11 mouse cellular contexts compared by ENCODE assay signal in the genomic region with DNA sequence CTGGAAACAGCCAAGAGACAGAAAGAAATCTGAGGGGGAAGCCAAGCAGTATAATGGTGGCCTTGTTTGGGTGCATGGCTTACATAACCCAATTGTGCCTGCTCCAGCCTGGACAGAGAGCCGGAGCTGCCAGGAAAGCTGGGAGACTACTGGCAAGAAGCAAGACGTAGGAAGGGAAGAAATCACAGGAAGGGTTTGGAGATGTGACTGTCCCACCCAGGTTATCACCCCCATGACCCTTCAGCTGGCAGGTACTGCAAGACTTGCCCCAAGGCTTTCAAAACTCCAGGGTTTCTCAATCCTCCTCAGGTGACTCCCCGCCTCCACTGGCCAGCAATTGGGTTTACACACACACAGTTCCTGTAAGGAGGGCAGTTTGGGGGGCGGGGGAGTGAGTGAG. TPM values are rescaled to one million over a fixed set of nuclear protein-coding genes. Genes with fewer than 3 reads are reported as not detected.
DNase-seq lines count a peak whose midpoint lies in the region; ATAC-seq and TF ChIP-seq lines count a peak whose summit lies in the region.
"Had no signal": no experiment of that assay in that cellular context is flagged by ENCODE, and none has a peak within 500 bp of the region (broad histone marks: within the 10 kb centered on the region; RNA-seq: fewer than 3 reads in every experiment).

A gene (plus strand): TSS at position 152 of the 400 bp plus-strand sequence.

- no peaks in the 10 kb centered on the region for H3K9me3 ChIP-seq in limb, embryonic 12.5 days
- H3K9me3 ChIP-seq in stomach, postnatal 0 days (ENCODE audit: control insufficient read depth, low read length), result no peaks in the 10 kb centered on the region

- TF ChIP-seq CTCF in stomach, postnatal 0 days (IDR thresholded peaks at IDR 0.05; ENCODE audit: low read depth), result no peak

- 54% methylated on average over 4 of the region's 4 CpGs for WGBS in limb, embryonic 12.5 days
- WGBS in stomach, postnatal 0 days, result 62% methylated on average over 4 of the region's 4 CpGs

- H3K4me3 ChIP-seq in limb, embryonic 12.5 days (replicated peaks), result no peak within 1 kb of the TSS
- H3K4me3 ChIP-seq in stomach, postnatal 0 days (ENCODE audit: low read depth, low read length), result no peak within 1 kb of the TSS
- H3K4me3 ChIP-seq: heart, adult 2 months had no signal

- H3K27me3 ChIP-seq in limb, embryonic 12.5 days, result no peaks in the 10 kb centered on the region
- H3K27me3 ChIP-seq in stomach, postnatal 0 days (ENCODE audit: control insufficient read depth, insufficient read depth, low read length), result no peaks in the 10 kb centered on the region

- no peak within 1 kb of the TSS for H3K4me2 ChIP-seq in limb, embryonic 12.5 days
- no peak within 1 kb of the TSS for H3K4me2 ChIP-seq in stomach, postnatal 0 days (replicated peaks; ENCODE audit: low read depth)

- ATAC-seq in limb, embryonic 12.5 days (ENCODE audit: insufficient number of reproducible peaks, insufficient read depth, low FRiP score, low TSS enrichment, low read depth), result no peak
- ATAC-seq in stomach, postnatal 0 days (ENCODE audit: low FRiP score, low TSS enrichment), result 0 out of 2 replicates have a peak, but pooled peaks have one; percentile 30

- TF ChIP-seq EP300 in stomach, postnatal 0 days (optimal IDR thresholded peaks at IDR 0.05), result no peak

- peak within 1 kb of the TSS; percentile 46 for H3K27ac ChIP-seq in limb, embryonic 12.5 days
- H3K27ac ChIP-seq in stomach, postnatal 0 days (replicated peaks), result no peak within 1 kb of the TSS
- H3K27ac ChIP-seq: heart, adult 2 months; macrophage had no signal

- DNase-seq in heart, adult 11 months, result peak; percentile 91
- no peak for DNase-seq in heart, adult 9 months (ENCODE audit: low spot score in 2 of 2)
- peak; percentile 46 for DNase-seq in retina, postnatal 1 day
- no peak for DNase-seq in retina, embryonic 14.5 days (ENCODE audit: low spot score)
- DNase-seq in stomach, postnatal 0 days (ENCODE audit: low spot score), result no peak
- no peak for DNase-seq in thymus, postnatal 4 days
- DNase-seq in kidney, adult 9 months, result no peak
- DNase-seq: kidney, adult 2 months had no signal

- H3K4me1 ChIP-seq in limb, embryonic 12.5 days (replicated peaks), result peaks cover 13% of the 10 kb centered on the region
- H3K4me1 ChIP-seq in stomach, postnatal 0 days (replicated peaks; ENCODE audit: control insufficient read depth, insufficient read depth), result no peaks in the 10 kb centered on the region

- H3K9ac ChIP-seq in limb, embryonic 12.5 days (replicated peaks), result peak within 1 kb of the TSS; percentile 8; the same call in 1 of the 2 replicates
- peak within 1 kb of the TSS; percentile 13; the same call in 1 of the 2 replicates for H3K9ac ChIP-seq in stomach, postnatal 0 days (ENCODE audit: low read length)

- H3K36me3 ChIP-seq in limb, embryonic 12.5 days, result no peaks in the 10 kb centered on the region
- no peaks in the 10 kb centered on the region for H3K36me3 ChIP-seq in stomach, postnatal 0 days (ENCODE audit: control insufficient read depth, insufficient read depth, low read length)

RNA-seq across cellular contexts. Expression of the gene that starts here (rescaled TPM):
- 4.3 and 4.4 TPM in 2 replicates for polyA plus RNA-seq in limb, embryonic 12.5 days (2016; fragmentation: Nextera tagmentation; extraction: Ambion mirVana)
- polyA plus RNA-seq in stomach, postnatal 0 days (2015; fragmentation: Nextera tagmentation; extraction: Ambion mirVana), result 2.8 and 3.1 TPM in 2 replicates

Comparison
In these comparisons a context has a peak if more than half of its experiments do, and no peak if none do; other contexts are left out.
1. DNase-seq: peak in heart, adult 11 months (single experiment) and retina, postnatal 1 day (single experiment); none in heart, adult 9 months (0 of 2), retina, embryonic 14.5 days (single experiment), stomach, postnatal 0 days (single experiment), thymus, postnatal 4 days (single experiment) and kidney, adult 9 months (single experiment).